Mouse (Mus musculus): ENCODE data around the gene Nkx1-1.

DNA sequence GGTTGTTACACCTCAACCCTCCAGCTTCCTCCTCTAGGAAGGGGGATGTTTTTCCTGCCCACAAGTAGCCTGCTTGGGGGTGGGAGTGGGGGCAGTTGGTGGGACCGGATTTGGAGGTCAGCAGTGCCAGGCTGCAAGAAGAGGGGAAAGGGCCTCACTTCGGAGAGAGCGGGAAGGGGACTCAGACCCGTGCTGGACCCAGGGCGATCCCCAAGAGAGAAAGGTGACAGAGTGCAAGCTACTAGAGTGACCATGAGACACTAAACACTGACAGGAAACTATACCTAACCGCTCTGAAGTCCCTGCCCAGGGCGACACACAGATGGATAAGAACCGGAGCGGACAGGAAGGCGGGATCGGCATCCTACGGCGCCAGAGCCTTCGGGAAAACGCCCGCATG lies 3.7 kb downstream of the Nkx1-1 start:
- no peak for TF ChIP-seq CTCF (IDR thresholded peaks at IDR 0.05; ENCODE audit: low read depth, low read length)
- TF ChIP-seq GATA1 (IDR thresholded peaks at IDR 0.05; ENCODE audit: borderline replicate concordance, low read length): no peak

Measured in G1E (cell line).